Mouse (Mus musculus) cerebellum, adult 9-10 months (tissue): ENCODE data around the gene Ighmbp2.
A peak's percentile ranks its signal among the peaks of the same experiment; 100 is the strongest.

ENCODE experiments used
- DNase-seq: peaks from one replicate; pipeline ENCODE4 v3.0.0; 2022

Ighmbp2 gene

DNA sequence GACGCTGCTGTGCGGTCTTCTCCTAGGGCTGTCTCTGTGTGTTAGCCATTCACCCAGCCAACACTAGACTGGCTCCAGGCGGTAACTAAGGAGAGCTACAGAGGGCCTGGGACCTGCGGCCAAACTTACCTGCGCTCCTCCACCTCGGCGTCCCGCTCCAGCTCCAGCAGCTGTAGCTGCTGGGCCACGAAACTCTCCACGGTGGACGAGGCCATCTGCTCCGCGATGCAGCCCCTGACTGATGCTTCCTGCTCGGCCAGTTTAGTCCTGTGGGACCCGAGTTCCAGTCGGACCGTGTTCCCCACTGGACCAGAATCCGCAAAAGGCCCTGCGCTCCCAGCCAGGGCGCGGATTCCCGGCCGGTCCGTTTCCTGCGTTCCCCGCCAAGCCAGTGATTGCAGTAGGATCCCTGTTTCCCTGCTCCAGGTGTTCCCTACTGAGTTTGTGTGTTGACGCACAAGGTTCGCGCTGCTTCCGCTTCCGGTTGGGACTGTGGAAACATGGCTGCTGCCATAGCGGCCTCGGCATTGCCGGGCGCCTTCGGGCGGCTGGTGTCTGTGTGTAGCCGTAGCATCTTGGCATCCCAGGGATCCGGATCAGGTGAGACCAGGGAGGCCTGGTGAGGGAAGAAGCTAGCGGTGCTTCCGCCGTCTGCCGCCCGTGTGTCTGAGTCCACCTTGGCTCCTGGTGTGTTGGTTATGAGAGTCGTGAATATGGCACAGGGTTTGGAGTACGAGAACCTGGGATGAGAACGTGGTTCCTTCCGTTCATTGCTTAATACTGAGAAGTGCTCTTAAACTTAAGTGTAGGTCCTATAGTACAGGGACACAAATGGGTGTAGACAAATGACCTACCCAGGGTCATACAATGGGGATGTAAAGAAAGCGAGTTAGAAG lies at the start of gene Ighmbp2, which contains the start of gene Mrpl21:
TSS of gene Ighmbp2 (minus strand) at position 446 of the 896 bp plus-strand sequence.
TSS of gene Mrpl21 (plus strand) at position 330 of the 896 bp plus-strand sequence.
- DNase-seq: peak; percentile 94

DNA sequence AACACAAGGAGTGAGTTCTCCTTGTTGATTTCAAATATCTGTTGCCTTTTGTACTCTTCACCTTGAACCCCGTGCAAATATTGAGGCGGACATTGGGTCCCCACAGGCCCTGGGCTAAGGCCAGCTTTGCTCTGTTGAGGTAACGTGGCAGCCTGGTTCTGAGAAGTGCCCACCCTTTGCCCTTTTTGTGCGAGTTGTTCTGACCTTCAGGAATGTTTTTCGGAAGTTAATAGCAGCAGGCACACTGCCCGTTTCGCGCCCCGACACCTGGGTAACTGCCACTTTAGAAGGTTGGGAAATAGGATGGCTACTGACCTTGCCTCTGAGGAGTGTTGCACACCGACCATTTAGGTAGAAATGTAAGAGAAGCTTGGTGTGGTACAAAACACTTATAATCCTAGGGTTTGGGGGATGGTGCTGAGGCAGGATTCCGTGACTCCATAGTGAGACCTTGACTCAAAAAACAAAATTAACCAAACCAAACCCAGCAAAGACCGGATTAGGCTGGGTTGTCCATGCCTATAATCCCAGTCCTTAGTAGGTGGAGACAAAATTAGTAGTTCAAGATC lies 43.7 kb upstream of the Ighmbp2 start:
- DNase-seq: peak; percentile 3

DNA sequence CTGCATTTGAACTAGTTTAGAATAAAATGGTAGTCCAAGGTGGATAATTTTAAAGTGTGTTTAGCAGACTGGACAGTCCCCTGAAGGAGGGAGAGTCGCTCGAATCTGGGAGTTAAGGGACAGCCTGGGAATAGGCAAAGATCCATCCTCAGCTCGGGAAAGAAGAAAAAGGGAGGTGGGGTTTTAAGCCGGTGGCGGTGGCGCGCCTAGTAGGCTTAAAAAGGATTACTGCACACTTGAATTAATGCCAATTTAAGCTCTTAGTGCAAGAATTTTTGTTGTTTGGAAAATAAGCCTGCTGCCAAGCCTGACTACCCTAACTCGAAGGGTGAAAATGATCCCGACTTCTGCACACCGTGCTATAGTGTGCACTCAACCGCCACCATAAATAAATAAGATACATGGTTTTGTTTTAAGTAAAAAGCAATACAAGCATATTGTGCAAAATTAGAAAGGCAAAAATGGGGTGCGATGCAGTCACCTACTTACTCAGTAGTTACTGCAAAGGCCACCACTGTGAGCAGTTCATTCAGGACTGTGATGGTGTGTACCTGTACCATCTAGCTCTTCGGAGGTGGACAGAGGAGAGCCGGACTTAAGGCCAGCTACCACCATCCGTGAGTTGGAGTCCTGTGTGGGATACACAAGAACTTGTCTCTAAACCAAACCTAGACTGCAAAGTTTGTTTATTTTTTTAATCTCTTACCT lies 43.1 kb upstream of the Ighmbp2 start:
- peak; percentile 6 for DNase-seq

DNA sequence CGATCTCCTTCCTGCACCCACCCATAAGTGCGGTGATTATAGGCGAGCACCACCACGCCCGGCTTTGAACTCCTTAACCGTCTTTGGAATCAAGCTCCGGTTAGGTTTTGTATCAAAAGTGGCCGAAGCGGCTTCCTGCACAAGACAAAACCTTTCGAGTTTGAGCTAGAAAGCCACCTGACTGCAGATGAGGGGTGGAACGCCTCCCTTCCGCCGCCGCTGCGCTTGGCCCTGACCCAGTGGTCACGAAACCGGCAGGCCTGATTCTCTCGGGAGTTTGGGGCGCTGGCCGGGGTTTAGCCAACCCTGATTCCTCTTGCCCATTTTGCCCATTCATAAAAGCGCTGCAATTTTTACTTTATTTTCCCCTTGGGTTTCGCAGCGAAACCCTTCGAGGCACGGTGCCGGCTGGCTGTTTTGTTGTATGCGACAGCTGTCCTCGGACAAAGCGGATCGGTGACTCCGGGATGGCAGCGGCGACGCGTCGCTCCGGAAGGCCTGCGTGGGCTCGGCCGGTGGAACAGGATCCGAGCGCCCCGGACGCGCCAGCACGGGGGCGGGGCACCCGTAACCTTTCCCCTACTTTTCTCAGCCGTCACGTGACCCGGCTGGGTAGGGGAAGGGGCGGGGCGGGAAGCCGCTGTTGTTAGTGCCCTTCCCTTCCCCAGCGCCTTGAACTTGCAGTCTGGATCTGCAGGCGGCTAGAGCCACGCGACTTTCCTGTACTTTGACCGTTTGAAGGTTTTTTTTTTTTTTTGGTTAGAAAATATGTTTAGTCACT lies 42.3 kb upstream of the Ighmbp2 start:
- DNase-seq: peak; percentile 43

DNA sequence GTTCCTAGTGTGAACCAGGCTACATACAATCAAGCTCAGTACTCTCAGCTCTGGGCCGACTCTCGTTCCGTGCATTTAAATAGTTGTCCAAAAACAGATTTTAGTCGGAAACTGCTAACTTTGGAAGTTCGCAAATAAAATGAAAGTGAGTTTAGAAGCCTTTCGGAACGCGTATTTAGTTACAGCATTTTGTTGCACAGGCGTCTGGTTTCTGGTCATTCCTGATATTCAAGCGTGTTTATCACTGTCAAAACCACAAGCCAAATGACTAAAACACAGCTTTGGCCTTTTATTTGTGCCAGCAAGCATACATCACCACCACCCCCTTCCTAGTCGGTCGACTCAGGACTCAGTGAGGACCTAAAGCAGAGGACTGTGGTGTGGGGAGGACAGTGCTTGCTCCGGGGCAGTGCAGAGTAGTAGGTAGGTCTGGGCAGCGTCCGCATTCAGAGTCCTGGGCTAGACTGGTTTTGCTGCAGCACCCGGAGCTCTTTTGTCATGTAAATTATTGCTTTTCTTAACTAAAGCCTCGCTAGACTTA lies 41.5 kb upstream of the Ighmbp2 start:
- peak; percentile 18 for DNase-seq

DNA sequence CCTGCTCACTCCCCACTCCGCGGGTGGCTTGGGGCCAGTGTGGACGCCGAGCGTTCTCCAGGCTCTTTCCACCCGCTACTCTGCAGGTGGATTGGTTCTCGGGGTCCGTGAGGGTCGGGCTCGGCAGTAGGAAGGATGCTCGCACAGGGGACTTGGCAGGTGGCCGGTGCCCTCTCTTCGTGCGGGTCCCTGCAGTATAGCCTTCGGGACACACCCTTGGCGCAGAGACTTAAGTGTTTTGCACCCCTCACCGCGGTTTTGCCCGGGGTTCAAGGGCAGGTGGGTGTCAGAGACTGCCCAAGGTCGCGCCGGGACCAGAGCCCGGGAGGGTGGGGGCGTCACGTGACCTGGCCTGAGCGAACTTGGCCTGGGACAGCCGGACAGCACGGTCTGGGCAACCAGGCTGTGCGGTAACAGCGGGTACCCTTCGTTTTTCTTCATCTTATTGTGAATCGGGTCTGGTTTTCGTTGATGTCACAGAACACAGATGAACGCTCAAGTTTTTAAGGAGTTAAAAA lies 41.0 kb upstream of the Ighmbp2 start:
- peak; percentile 20 for DNase-seq

DNA sequence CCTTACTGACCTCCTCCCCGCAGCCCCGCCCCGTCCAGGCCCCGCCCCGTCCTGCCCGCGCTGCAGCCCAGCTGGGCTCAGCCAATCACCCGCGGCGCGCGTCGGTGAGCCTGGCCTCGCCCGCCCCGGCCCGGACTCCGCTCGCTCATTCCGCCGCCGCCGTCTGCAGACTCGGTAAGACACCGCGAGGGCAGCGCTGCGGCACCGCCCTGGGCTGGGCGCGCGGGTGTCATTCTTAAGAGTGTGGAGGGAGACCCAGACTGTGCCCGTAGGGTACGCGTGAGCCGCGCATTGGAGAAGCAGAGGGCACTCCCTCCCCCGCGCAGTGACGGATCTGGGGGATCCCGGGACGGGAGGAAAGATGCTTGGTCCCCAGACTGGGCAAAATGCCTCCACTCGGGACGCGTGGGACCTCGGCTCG lies 40.4 kb upstream of the Ighmbp2 start:
- DNase-seq: peak; percentile 20

DNA sequence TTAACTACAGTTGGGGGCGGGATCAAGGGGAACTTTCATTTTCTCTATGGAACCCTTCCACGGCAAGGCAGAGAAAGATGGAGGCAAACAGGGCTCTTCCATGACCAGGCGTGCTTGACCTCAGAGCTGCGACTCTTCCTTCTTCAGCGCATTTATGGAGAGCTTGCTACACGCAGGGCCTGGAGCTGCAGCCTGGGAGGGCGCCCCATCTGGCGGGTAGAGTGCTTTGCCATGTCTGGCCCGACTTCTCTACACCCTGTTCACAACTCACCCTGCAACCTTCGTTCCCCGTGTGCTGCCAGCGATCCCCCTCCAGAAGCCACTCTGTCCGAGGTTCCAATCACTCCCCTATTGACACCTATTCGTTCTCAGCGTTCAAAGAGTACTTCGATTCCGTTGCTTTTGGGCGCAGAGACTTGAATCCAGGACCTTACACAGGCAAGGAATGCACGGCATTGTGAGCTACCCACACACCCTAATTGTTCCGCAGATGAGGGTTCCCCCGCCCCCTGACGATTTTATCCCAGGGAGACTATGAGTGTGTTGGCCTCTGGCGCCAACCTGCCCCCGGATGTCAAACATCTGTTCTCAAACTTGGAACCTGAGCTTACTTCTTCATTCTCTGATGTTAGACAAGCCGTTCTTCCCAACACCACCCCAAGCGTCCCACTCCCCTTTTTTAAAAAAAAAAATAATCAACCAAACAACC lies 39.6 kb upstream of the Ighmbp2 start, which contains the start of gene Cpt1a:
TSS of gene Cpt1a (plus strand) at position 74 of the 709 bp plus-strand sequence.
- DNase-seq: peak; percentile 2

DNA sequence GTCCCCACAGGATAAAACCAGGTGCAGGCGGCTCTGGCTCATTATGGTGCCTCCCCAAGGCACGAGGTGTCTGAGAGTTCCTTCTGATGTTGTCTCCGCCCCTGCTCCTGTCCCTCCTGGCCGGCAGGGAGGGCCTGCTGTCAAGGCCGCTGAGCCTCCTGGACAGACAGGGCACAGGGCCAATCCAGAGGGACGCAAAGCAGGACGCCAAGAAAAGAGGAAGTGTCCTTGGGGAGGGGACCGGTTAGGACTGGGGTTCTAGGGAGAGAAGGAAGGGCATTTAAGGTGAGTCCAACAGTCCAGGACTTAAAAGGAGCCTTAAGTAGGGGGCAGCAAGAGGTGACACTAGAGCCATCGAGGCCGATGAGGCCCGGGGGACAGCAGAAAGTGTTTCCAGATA lies 38.8 kb upstream of the Ighmbp2 start:
- peak; percentile 2 for DNase-seq

DNA sequence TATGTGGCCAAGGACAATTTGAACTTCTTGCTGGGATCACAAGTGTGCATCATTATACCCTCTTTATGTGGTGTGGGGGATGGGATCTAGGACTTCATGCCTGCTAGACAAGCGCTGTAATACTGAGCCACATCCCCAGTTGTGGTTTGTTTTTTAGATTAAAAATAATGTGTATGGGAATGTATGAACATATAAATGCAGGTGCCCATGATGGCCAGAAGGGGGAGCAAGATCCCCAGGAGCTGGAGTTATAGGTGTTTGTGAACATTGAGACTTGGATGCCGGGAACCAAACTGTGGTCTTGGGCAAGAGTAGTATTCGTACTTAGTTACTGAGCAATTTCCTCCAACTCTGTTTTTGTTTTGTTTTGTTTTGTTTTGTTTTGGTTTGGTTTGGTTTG lies 38.0 kb upstream of the Ighmbp2 start:
- no peak for DNase-seq

DNA sequence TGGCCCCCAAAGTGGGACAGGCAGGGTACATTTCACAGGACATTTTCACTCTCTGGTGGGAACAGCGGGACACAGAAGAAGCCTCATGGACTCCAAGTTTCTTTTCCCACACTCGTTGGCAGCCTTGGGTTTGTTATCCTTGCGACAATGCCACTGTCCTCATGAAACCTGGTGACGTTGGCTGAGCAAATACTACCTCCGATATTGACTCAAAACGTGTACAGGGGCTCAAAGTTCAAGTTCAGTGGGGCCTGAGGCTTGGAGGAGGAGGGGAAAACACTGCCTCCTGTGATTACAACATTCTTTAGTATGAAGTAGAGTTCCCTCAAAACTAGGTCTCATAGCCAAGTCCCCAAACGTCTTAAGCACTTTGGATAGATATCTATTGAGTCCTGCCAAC lies 37.3 kb upstream of the Ighmbp2 start:
- DNase-seq: no peak

DNA sequence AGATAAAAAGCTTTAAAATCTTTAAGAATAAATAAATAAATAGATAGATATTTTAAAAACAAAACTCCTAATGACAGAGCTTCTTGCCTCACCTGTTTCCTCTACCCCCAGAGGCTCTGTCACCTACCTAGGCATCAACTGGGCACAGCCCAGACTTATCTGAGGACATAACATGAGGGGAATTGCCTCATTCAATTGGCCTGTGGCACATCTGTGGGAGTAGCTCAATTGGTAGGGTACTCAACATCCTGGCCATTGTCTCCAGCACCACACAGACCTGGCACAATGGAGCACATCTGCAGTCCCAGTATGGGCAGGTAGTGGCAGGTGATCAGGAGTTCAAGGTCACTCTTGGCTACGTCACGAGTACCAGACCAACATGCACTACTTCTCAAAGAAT lies 36.5 kb upstream of the Ighmbp2 start:
- no peak for DNase-seq

DNA sequence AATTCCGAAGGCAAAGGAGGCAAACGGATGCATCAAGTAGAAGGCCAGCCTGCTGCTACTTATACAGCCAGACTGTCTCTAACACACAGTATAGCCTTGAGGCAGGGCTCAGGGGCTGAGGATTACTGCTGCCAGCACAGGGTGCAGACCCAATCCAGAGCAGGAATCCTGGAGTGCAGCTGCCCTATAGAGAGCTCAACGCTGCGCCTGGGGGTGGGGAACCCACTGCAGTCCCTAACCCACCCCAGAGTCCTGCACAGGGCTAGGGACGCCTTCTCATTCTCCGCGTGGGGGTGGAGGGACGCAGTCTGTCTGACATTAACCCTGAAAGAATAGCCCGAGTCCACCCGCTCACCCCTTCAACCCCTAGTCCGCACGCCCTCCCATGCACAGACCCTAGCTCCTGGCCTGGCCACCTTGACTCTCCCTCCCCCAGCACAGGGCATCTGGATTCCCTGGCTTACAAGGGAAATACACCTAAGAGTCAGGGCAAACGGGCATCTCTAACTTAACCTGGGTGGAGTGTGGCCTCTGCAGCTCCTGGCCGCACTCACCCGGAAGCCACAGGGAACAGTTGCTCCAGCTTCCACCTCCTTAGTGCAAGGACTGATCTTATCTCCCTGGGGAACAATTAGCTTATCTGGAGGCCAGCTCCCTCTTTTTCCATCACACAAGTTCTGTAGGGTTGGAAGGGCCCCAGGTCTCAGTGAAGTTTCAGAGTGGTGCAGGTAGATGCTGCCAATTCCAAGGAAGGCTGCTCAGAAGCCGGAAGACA lies 24.5 kb upstream of the Ighmbp2 start:
- no peak for DNase-seq

DNA sequence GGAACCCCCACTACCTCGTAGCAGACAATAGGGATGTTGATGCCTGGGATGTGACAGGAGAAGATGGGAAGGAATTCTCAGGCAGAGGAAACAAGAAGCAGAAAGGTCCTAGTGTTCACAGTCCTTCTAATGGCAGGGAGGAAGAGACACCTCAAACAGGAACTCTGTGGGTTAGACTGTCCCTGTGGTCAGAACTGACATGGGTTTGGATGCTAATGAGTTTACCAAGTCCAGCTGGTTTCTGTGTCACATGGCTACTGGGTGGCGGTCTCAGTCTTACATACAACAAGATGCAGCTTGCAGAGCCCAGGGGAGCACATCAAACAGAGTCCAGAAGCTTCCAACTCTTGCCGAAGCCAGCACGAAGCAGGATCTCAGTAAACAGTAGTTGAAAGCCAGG lies 21.2 kb upstream of the Ighmbp2 start:
- DNase-seq: no peak

DNA sequence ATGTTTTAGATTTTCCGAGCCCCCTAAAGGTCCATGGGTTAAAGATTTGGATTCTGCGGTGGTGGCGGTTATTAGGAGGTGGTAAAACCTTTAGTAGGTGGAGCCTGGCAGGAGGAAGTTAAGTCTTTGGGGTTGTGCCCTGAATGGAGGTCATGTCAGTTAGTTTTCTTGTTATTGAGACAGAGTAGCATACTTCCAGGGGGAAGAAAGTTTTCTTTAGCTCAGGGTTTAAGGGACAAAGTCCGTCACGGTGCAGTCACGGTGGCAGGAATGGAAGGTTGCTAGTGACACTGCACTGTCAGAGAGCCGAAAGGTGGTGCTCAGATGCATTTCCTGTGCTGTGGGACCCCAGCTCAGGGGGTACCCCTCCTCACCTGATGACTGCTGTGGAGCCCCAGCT lies 15.0 kb upstream of the Ighmbp2 start:
- DNase-seq: no peak

DNA sequence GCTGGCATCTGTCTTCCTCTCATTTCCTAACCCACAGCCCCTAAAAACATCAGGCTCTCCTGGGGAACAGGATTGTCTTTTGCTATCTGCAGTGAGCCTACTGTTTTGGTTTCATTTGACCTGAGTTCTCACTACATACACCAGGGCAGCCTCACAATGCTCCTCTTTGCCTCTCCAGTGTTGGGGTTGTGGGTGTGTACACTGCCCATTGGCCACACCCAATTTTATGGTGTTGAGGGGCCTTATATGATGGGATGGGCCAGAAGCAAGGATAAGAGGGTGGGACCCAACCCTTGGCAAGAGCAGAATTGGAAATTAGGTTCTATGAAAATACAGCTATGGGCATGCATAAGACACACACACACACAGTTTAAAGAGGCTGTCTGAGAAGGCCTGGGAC lies 14.2 kb upstream of the Ighmbp2 start:
- DNase-seq: no peak

DNA sequence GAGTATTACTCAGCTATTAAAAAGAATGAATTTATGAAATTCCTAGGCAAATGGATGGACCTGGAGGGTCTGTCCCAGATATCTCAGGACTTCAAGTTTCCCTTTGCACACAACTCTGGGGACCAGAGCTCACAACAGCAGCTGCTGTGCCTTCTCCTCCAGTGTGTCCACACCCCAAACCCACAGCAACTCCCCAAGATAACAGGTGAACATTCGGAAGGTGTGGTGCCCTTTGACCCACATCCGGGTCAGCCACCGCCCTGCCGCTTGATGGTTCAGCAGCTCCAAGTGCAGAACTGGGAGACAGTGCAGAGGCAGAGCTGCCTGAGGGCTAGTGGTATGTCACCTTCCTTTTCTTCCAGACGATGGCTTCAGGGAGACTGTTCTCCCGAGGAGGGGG lies 12.4 kb upstream of the Ighmbp2 start:
- no peak for DNase-seq

DNA sequence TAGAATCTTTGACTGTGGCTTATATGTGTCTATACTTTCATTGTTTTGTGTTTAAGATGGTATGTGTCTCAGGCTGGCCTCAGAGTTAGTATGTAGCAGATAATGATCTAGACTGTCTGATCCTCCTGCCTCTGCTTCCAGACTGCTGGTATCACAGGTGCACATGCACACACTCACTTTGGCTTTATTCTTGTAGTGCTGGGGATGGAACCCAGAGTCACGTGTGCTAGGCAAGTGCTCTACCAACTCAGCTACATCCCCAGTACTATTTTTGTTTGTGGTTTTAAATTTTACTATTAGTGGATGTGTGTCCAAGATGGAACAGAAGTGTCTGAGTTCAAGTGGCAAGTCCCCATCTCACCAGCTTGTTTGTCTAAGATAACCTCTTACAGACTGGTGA lies 10.2 kb upstream of the Ighmbp2 start:
- DNase-seq: no peak

DNA sequence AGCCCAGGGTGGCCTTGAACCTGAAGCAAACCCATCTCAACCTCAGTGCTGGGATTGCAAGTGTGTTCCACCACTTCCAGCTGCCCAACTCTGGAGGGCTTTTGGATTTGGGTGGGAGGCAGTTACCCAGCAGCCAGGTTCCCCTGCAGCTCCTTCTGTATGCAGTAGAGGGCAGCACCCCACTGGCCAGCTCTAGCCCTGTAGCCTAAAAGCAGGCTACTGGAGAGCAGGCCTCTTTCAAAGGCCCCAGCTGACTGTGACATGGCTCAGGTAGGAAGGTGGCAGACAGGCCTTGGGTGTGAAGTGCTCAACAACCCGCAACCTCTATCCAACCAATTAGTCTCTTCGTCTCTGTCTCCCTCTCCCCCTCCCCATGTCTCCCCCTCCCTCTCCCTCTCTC lies 9.2 kb upstream of the Ighmbp2 start:
- DNase-seq: no peak

DNA sequence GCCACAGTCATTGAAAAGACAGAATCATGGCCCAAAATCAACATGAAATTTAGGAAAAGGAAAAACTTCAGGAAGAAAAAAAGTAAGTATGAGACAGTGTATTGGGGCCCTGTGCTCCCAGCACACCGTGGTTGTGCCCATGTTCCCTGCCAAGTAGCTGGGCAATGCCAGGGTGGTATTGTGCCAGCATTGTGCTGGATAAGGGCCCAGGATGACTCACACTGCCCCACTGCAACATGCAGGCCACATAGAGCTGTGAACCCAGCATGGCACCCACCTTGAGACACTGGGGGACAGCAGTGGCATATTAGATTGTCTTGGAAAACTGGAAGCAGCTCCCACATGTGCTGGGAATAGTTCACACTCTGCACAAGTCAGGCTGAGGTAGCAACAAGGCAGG lies 6.2 kb upstream of the Ighmbp2 start:
- DNase-seq: no peak

DNA sequence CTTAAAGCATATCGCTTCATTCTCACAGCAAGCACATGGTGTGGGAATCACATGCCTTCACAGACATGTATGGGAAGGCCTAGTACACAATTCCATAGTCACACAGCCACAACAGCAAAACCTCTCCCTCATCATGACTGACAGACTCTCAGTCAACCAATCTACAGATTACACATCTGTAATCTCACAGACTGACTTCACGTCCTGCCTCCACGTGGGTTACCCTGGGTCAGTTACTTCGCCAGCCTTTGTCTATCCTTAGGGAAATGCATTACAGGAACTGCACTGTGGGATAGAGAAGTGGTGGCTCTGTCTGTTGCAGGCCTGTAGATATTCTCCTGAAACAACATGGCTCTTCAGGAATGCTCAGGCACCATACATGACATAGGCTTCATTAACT lies 931 bp downstream of the Ighmbp2 start:
- DNase-seq: no peak
